Mouse (Mus musculus) midbrain, embryonic 13.5 days (tissue): ENCODE measurements around the gene Gm3625. TPM values are rescaled to one million over a fixed set of nuclear protein-coding genes. Genes with fewer than 3 reads are reported as not detected.

Source experiments
- ATAC-seq: fragments of 200-750 bp; cut with Nextera tagmentation; 2 replicates; pipeline ENCODE4 v1.8.0; 2017; ENCODE audit warnings: mild to moderate bottlenecking, moderate TSS enrichment, moderate library complexity
- H3K27ac ChIP-seq: fragments of 300-500 bp; sonication (generic); 2 replicates; pipeline ENCODE4 v1.5.1; 2015; ENCODE audit warnings: inconsistent platforms, mild to moderate bottlenecking, moderate library complexity
- H3K27me3 ChIP-seq: fragments of 300-500 bp; sonication (generic); 2 replicates; pipeline ENCODE4 v1.6.1; 2015; ENCODE audit warnings: mild to moderate bottlenecking, inconsistent platforms
- H3K36me3 ChIP-seq: fragments of 300-500 bp; sonication (generic); 2 replicates; pipeline ENCODE4 v1.6.1; 2015; ENCODE audit warnings: mild to moderate bottlenecking, inconsistent platforms
- H3K4me1 ChIP-seq: fragments of 300-500 bp; sonication (generic); replicated peaks from 2 replicates; pipeline ENCODE4 v1.6.1; 2015; ENCODE audit warnings: inconsistent platforms
- H3K4me2 ChIP-seq: fragments of 300-500 bp; sonication (generic); replicated peaks from 2 replicates; pipeline ENCODE4 v1.6.1; 2015; ENCODE audit warnings: moderate library complexity, mild to moderate bottlenecking, inconsistent platforms
- H3K4me3 ChIP-seq: fragments of 300-500 bp; sonication (generic); replicated peaks from 2 replicates; pipeline ENCODE4 v1.5.1; 2015; ENCODE audit warnings: mild to moderate bottlenecking, inconsistent platforms
- H3K9ac ChIP-seq: fragments of 300-500 bp; sonication (generic); replicated peaks from 2 replicates; pipeline ENCODE4 v1.6.1; 2015; ENCODE audit warnings: mild to moderate bottlenecking, inconsistent platforms
- H3K9me3 ChIP-seq: fragments of 300-500 bp; sonication (generic); 2 replicates; pipeline ENCODE4 v1.6.1; 2016; ENCODE audit warnings: mild to moderate bottlenecking, inconsistent platforms
- WGBS: fragments of 180-500 bp; shearing (Covaris S2); methylation state at CpG from one replicate; pipeline ENCODE4 v1.1.7; 2015; 5-methylcytosine and 5-hydroxymethylcytosine counted together
- polyA plus RNA-seq: library from polyadenylated mRNA; unstranded; fragments of >200 nt; fragmentation: Nextera tagmentation; extraction: Ambion mirVana; gene quantifications from 2 replicates; pipeline ENCODE4 v1.2.1, GENCODE M21; 2015

Gm3625 gene
- polyA plus RNA-seq, 1 experiment from 2014 or later: not detected

GRCm38 (mm10) chr12:4548053-4549013, 44.4 kb downstream of the Gm3625 start:
- peak overlapping the region; percentile 32 for H3K4me2 ChIP-seq
- no peak overlapping the region for H3K27ac ChIP-seq
- H3K9me3 ChIP-seq: no peaks in the 10 kb centered on the region
- 0 out of 2 replicates have a peak, but pooled peaks cover 3% of the 10 kb centered on the region for H3K4me1 ChIP-seq
- no peaks in the 10 kb centered on the region for H3K27me3 ChIP-seq
- no peaks in the 10 kb centered on the region for H3K36me3 ChIP-seq
- peak overlapping the region; percentile 12; the same call in 1 of the 2 replicates for H3K4me3 ChIP-seq
- 23% methylated on average over 18 of the region's 18 CpGs for WGBS
- peak; percentile 85 for ATAC-seq
- H3K9ac ChIP-seq: 0 out of 2 replicates have a peak overlapping the region, but pooled peaks have one; percentile 28

GRCm38 (mm10) chr12:4547557-4547956, 45.2 kb downstream of the Gm3625 start:
- no peaks in the 10 kb centered on the region for H3K27me3 ChIP-seq
- no peak overlapping the region for H3K27ac ChIP-seq
- no peak overlapping the region for H3K4me2 ChIP-seq
- ATAC-seq: peak; percentile 68
- H3K9ac ChIP-seq: no peak overlapping the region
- WGBS: 56% methylated on average over 14 of the region's 14 CpGs
- 0 out of 2 replicates have a peak, but pooled peaks cover 3% of the 10 kb centered on the region for H3K4me1 ChIP-seq
- no peak overlapping the region for H3K4me3 ChIP-seq
- H3K9me3 ChIP-seq: no peaks in the 10 kb centered on the region
- H3K36me3 ChIP-seq: no peaks in the 10 kb centered on the region

GRCm38 (mm10) chr12:4546491-4546890, 46.2 kb downstream of the Gm3625 start:
- H3K4me3 ChIP-seq: no peak overlapping the region
- no peak overlapping the region for H3K4me2 ChIP-seq
- ATAC-seq: no peak
- 82% methylated on average over 5 of the region's 5 CpGs for WGBS
- 0 out of 2 replicates have a peak, but pooled peaks cover 3% of the 10 kb centered on the region for H3K4me1 ChIP-seq
- H3K27me3 ChIP-seq: no peaks in the 10 kb centered on the region
- no peak overlapping the region for H3K9ac ChIP-seq
- no peaks in the 10 kb centered on the region for H3K36me3 ChIP-seq
- no peak overlapping the region for H3K27ac ChIP-seq
- no peaks in the 10 kb centered on the region for H3K9me3 ChIP-seq

- Histone ChIP-seq H3K4me2 (no peak overlapping the region), H3K27me3 (no peaks in the 10 kb centered on the region), H3K9ac (no peak overlapping the region), H3K4me1 (0 out of 2 replicates have a peak, but pooled peaks cover 3% of the 10 kb centered on the region), H3K36me3 (no peaks in the 10 kb centered on the region), H3K4me3 (no peak overlapping the region), H3K27ac (no peak overlapping the region), H3K9me3 (no peaks in the 10 kb centered on the region)
- ATAC-seq: no peak
Observed at GRCm38 (mm10) chr12:4545425-4545824, 47.3 kb downstream of the Gm3625 start.

GRCm38 (mm10) chr12:4544400-4544919, 48.3 kb downstream of the Gm3625 start:
- Histone ChIP-seq H3K9ac (no peak overlapping the region), H3K27ac (no peak overlapping the region), H3K4me2 (no peak overlapping the region), H3K27me3 (no peaks in the 10 kb centered on the region), H3K4me1 (0 out of 2 replicates have a peak, but pooled peaks cover 3% of the 10 kb centered on the region), H3K4me3 (no peak overlapping the region), H3K36me3 (no peaks in the 10 kb centered on the region), H3K9me3 (no peaks in the 10 kb centered on the region)
- 94% methylated on average over 5 of the region's 5 CpGs for WGBS
- no peak for ATAC-seq

Other genes with a start within 250 kb of the Gm3625 start
- gene Ncoa1, start 115.7 kb downstream of the Gm3625 start, polyA plus RNA-seq: 9.1 and 9.2 TPM in 2 replicates
- 16.7 and 17.3 TPM in 2 replicates for gene Itsn2, start 289 bp downstream of the Gm3625 start, polyA plus RNA-seq
- gene Fam228a, start 145.5 kb upstream of the Gm3625 start, polyA plus RNA-seq: 0.52 and 1.0 TPM in 2 replicates
- 9.1 and 10.2 TPM in 2 replicates for gene Pfn4, start 176.1 kb upstream of the Gm3625 start, polyA plus RNA-seq
- gene Fam228b, start 176.3 kb upstream of the Gm3625 start, polyA plus RNA-seq: 4.9 and 5.6 TPM in 2 replicates
- gene Sf3b6, start 224.6 kb upstream of the Gm3625 start, polyA plus RNA-seq: 302 and 303 TPM in 2 replicates
- 18.3 and 20.7 TPM in 2 replicates for gene Fkbp1b, start 248.7 kb upstream of the Gm3625 start, polyA plus RNA-seq